Mouse (Mus musculus): ENCODE measurements around the gene Hibadh.

Gene Hibadh

GRCm38 (mm10) chr6:52501479-52501878 lies 138.7 kb downstream of the Hibadh start:
- no peak for DNase-seq
